Mouse (Mus musculus): Measurements from ENCODE around the gene Rabepk. TPM values are rescaled to one million over a fixed set of nuclear protein-coding genes. Genes with fewer than 3 reads are reported as not detected.
"Not testable (repeated sequence)": the region's sequence is repeated elsewhere in the genome, so short reads cannot be mapped to it uniquely, and the experiment has no call there.

The Rabepk gene
- polyA plus RNA-seq, 1 experiment from 2014 or later: 28.8 TPM

DNA sequence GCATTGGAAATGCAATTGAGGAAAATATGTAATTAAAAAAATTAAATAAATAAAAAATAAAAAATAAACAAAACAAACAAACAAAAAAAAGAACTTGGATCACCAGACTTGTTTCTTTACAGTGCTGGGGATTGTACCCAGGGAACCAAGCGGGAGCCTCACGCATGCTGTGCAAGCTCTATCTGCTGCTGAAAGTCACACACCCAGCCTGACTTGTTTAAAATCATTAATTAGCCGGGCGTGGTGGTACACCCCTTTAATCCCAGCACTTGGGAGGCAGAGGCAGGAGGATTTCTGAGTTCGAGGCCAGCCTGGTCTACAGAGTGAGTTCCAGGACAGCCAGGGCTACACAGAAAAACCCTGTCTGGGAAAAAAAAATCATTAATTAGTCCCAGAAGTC is 38.4 kb downstream of the Rabepk start:
- not testable (repeated sequence) for H3K4me1 ChIP-seq (ENCODE audit: control insufficient read depth, insufficient read depth, low read length); DNase-seq (ENCODE audit: low spot score, missing footprints); H3K9me3 ChIP-seq (ENCODE audit: control insufficient read depth, low read length); H3K27ac ChIP-seq (ENCODE audit: low read depth, low read length); H3K36me3 ChIP-seq (ENCODE audit: control insufficient read depth, insufficient read depth, low read length); H3K4me3 ChIP-seq (ENCODE audit: low read depth, low read length); H3K4me2 ChIP-seq; ATAC-seq (ENCODE audit: low FRiP score); H3K9ac ChIP-seq (ENCODE audit: low read length); H3K27me3 ChIP-seq (ENCODE audit: control insufficient read depth, insufficient read depth, low read length)
- WGBS: 87% methylated on average over 5 of the region's 5 CpGs

DNA sequence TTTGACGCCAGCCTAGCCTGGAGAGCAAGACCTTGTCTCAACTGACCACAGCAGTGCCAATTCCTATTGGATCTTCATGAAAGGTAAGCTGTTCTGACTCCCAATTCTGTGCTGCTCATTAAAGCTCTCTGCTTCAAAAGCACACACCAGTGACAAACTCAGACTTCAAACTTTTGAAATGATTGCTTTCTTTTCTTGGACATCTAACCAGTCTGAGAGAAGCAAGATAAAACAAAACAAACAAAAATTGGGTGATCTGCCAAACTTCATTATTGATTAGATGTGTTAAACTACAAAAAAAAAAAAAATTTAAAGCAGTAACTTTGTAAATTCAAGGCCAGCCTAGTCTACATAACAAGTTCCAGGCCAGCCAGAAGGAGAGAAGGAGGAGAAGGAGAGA is 42.4 kb downstream of the Rabepk start:
- ATAC-seq (ENCODE audit: low FRiP score) (no peak), DNase-seq (ENCODE audit: low spot score, missing footprints) (no peak)
- Histone ChIP-seq H3K36me3 (ENCODE audit: control insufficient read depth, insufficient read depth, low read length) (no peaks in the 10 kb centered on the region), H3K4me2 (no peak overlapping the region), H3K4me3 (ENCODE audit: low read depth, low read length) (no peak overlapping the region), H3K9ac (ENCODE audit: low read length) (no peak overlapping the region), H3K4me1 (ENCODE audit: control insufficient read depth, insufficient read depth, low read length) (peaks cover 6% of the 10 kb centered on the region; the same call in 1 of the 2 replicates), H3K9me3 (ENCODE audit: control insufficient read depth, low read length) (no peaks in the 10 kb centered on the region), H3K27ac (ENCODE audit: low read depth, low read length) (no peak overlapping the region), H3K27me3 (ENCODE audit: control insufficient read depth, insufficient read depth, low read length) (no peaks in the 10 kb centered on the region)
- 73% methylated on average over 1 of the region's 1 CpGs for WGBS

DNA sequence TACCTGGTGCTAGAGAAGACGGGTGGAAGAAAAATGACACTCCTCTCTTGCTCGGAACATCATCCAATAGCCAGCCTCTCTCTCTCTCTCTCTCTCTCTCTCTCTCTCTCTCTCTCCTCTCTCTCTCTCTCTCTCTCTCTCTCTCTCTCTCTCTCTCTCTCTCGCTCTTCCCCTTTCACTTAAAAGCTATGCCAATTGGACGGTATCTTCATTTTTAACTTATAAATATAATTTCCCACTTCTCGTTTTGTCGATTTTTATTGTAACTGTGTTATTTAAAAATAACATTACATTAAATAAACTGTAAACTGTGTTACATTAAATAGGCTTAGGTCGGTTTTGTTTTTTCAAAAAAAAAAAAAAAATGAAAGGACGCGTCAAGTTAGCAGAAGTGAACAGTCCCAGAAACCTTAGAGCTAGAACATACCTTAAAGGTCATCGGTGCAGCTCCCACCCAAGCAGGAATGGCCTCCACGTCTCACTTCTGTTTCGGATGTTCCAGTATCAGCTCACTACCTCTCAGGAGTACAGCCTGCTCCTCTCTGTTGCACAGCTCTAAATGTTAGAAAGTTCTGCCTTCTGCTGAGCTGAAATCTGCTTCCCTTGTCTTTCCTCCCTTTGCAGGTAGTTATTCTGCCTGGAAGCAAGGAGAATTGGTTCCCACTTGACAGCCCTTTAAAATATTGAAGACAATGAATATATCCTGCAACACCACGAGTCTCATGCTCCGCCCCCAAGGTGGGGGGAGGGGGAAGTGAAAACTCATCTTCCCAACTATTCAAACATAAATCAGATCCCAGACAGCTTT is 45.0 kb downstream of the Rabepk start, which contains the start of gene Gapvd1:
TSS of gene Gapvd1 (minus strand) at position 682 of the 808 bp plus-strand sequence.
- WGBS: 1% methylated on average over 13 of the region's 14 CpGs
- no peaks in the 10 kb centered on the region for H3K36me3 ChIP-seq (ENCODE audit: control insufficient read depth, insufficient read depth, low read length)
- ATAC-seq (ENCODE audit: low FRiP score): peak; percentile 47; the same call in 1 of the 2 replicates

DNA sequence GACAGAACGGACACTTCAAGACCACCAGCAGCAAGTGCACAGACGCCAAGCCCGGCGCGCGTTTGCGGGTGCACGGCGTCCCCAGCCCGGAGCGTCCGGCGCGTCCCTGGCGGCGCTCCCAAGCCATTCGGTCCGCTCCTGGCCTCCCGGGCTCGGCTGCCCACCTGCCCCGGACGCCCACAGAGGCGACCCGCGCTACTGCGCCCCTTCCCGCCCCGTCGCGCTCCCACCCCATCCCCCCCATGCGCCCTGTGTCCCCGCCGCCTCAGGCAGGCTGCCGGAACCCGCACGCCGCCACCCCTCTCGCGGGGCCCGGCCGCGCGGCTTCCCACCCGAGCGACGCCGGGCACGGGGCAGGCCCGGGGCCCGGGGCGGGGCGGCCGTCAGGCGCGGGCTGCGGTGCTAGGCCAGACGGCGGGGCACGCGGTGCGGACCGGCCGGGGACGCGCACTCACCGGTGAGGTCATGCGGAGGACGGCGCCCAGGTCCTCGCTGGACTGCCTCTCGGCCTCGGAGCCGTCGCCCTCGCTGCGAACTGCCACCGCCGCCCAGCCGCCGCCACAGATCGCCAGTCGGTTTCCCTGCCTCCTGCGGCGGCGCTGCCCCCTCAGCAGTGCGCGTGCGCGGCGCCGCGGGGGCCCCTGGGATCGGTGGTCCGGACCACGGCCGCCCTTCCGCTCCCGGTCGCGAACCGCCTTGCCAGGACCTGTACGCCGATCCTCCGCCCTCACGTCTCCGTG is 45.7 kb downstream of the Rabepk start:
- H3K27me3 ChIP-seq (ENCODE audit: control insufficient read depth, insufficient read depth, low read length): no peaks in the 10 kb centered on the region
- H3K9ac ChIP-seq (ENCODE audit: low read length): peak overlapping the region; percentile 82
- H3K27ac ChIP-seq (ENCODE audit: low read depth, low read length): peak overlapping the region; percentile 82
- ATAC-seq (ENCODE audit: low FRiP score) (peak; percentile 95), DNase-seq (ENCODE audit: low spot score, missing footprints) (peak; percentile 99)
- H3K9me3 ChIP-seq (ENCODE audit: control insufficient read depth, low read length): no peaks in the 10 kb centered on the region
- H3K4me1 ChIP-seq (ENCODE audit: control insufficient read depth, insufficient read depth, low read length): peaks cover 6% of the 10 kb centered on the region; the same call in 1 of the 2 replicates
- H3K4me3 ChIP-seq (ENCODE audit: low read depth, low read length): peak overlapping the region; percentile 97
- peak overlapping the region; percentile 69 for H3K4me2 ChIP-seq
- H3K36me3 ChIP-seq (ENCODE audit: control insufficient read depth, insufficient read depth, low read length): no peaks in the 10 kb centered on the region
- WGBS: under 1% methylated on average over 83 of the region's 106 CpGs

More for the DNA sequence above, 45.0 kb downstream of the Rabepk start, which contains the start of gene Gapvd1:
- Histone ChIP-seq H3K9ac (ENCODE audit: low read length) (peak within 1 kb of the TSS; percentile 82), H3K9me3 (ENCODE audit: control insufficient read depth, low read length) (no peaks in the 10 kb centered on the region), H3K4me2 (peak within 1 kb of the TSS; percentile 69), H3K4me1 (ENCODE audit: control insufficient read depth, insufficient read depth, low read length) (peaks cover 6% of the 10 kb centered on the region; the same call in 1 of the 2 replicates), H3K27ac (ENCODE audit: low read depth, low read length) (peak within 1 kb of the TSS; percentile 82), H3K27me3 (ENCODE audit: control insufficient read depth, insufficient read depth, low read length) (no peaks in the 10 kb centered on the region), H3K4me3 (ENCODE audit: low read depth, low read length) (peak within 1 kb of the TSS; percentile 97)
- DNase-seq (ENCODE audit: low spot score, missing footprints): peak; percentile 89

DNA sequence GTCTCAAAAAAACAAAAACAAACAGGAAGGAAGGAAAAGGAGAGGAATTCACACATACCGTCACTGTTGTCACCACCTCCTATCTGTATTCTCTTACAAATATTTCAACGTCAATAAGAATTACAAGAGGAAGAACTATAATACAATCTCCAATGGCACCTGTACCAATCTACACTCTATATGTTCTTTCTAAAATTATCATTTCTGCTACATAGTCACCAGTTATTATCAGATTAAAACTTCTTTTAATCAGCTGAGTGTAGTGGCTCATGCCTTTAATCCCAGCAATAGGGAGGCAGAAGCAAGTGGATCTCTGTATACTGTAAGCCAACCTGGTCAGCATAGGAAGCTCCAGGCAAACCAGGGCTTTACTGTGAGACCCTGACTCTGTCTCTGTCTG is 49.5 kb downstream of the Rabepk start:
- DNase-seq (ENCODE audit: low spot score, missing footprints): no peak
- H3K4me2 ChIP-seq: no peak overlapping the region
- H3K4me1 ChIP-seq (ENCODE audit: control insufficient read depth, insufficient read depth, low read length): peaks cover 5% of the 10 kb centered on the region; the same call in 1 of the 2 replicates
- no peaks in the 10 kb centered on the region for H3K27me3 ChIP-seq (ENCODE audit: control insufficient read depth, insufficient read depth, low read length)
- H3K36me3 ChIP-seq (ENCODE audit: control insufficient read depth, insufficient read depth, low read length): 0 out of 2 replicates have a peak, but pooled peaks cover 2% of the 10 kb centered on the region
- no peak for ATAC-seq (ENCODE audit: low FRiP score)
- H3K4me3 ChIP-seq (ENCODE audit: low read depth, low read length): no peak overlapping the region
- no peaks in the 10 kb centered on the region for H3K9me3 ChIP-seq (ENCODE audit: control insufficient read depth, low read length)
- H3K9ac ChIP-seq (ENCODE audit: low read length): no peak overlapping the region
- WGBS: 94% methylated on average over 2 of the region's 2 CpGs
- no peak overlapping the region for H3K27ac ChIP-seq (ENCODE audit: low read depth, low read length)

DNA sequence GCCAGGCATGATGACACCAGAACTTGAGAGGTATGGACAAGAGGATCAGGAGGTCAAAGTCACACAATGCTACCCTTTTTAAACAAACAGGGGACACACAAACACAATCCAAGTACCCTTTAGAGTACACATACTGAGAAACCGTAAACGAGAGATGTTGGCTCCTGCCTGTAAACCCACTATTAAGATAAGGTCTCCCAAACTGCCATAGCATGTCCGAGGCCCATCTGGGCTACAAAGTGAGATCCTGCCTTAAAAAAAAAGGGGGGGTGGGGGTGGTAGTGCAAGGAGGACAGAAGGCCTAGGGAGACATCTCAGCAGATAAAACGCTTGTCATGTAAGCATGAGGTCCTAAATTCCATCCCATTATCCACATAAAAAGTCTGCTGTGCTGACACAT is 51.2 kb downstream of the Rabepk start:
- Histone ChIP-seq H3K9me3 (ENCODE audit: control insufficient read depth, low read length) (no peaks in the 10 kb centered on the region), H3K27ac (ENCODE audit: low read depth, low read length) (no peak overlapping the region), H3K4me3 (ENCODE audit: low read depth, low read length) (no peak overlapping the region), H3K4me1 (ENCODE audit: control insufficient read depth, insufficient read depth, low read length) (peaks cover 3% of the 10 kb centered on the region; the same call in 1 of the 2 replicates), H3K9ac (ENCODE audit: low read length) (no peak overlapping the region), H3K36me3 (ENCODE audit: control insufficient read depth, insufficient read depth, low read length) (0 out of 2 replicates have a peak, but pooled peaks cover 2% of the 10 kb centered on the region), H3K4me2 (no peak overlapping the region), H3K27me3 (ENCODE audit: control insufficient read depth, insufficient read depth, low read length) (no peaks in the 10 kb centered on the region)
- ATAC-seq (ENCODE audit: low FRiP score) (no peak), DNase-seq (ENCODE audit: low spot score, missing footprints) (no peak)
- WGBS: 95% methylated on average over 4 of the region's 4 CpGs

DNA sequence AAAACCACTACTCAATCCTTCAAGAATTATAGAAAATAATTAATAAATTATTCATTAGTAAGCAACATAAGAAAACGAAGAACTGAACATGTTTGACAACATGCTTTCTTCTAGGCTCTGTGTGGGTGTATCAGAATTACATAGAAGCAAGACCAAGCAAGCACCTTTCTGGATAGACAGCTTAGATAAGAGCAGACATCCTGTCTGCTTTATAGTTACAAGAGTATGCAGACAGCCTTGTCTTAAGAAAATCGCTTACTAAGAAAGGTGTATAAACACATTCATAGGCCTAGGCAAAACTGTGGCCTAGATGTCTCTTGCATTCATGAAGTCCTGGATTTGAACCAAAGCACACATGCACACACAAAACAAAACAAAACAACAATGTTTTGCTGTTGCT is 54.0 kb downstream of the Rabepk start:
- H3K27me3 ChIP-seq (ENCODE audit: control insufficient read depth, insufficient read depth, low read length): no peaks in the 10 kb centered on the region
- DNase-seq (ENCODE audit: low spot score, missing footprints) (no peak), ATAC-seq (ENCODE audit: low FRiP score) (no peak)
- H3K9ac ChIP-seq (ENCODE audit: low read length): no peak overlapping the region
- H3K27ac ChIP-seq (ENCODE audit: low read depth, low read length): no peak overlapping the region
- H3K4me1 ChIP-seq (ENCODE audit: control insufficient read depth, insufficient read depth, low read length): no peaks in the 10 kb centered on the region
- no peak overlapping the region for H3K4me3 ChIP-seq (ENCODE audit: low read depth, low read length)
- 0 out of 2 replicates have a peak, but pooled peaks cover 2% of the 10 kb centered on the region for H3K36me3 ChIP-seq (ENCODE audit: control insufficient read depth, insufficient read depth, low read length)
- WGBS: 97% methylated on average over 2 of the region's 2 CpGs
- H3K9me3 ChIP-seq (ENCODE audit: control insufficient read depth, low read length): no peaks in the 10 kb centered on the region
- H3K4me2 ChIP-seq: no peak overlapping the region

DNA sequence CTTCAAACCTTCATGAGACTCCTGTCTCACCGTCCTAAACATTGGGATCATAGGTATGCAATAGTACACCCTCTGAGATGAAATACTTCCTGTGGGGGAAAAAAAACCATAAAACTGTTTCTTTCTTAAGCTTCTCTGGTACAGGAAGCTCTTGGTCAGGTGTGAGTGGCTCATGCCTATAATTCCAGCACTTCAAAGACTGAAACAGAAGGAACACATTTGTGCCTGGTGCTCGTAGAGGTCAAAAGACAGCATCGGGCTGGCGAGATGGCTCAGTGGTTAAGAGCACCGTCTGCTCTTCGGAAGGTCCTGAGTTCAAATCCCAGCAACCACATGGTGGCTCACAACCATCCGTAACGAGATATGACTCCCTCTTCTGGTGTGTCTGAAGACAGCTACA is 55.2 kb downstream of the Rabepk start:
- Histone ChIP-seq H3K4me1 (ENCODE audit: control insufficient read depth, insufficient read depth, low read length) (no peaks in the 10 kb centered on the region), H3K36me3 (ENCODE audit: control insufficient read depth, insufficient read depth, low read length) (0 out of 2 replicates have a peak, but pooled peaks cover 2% of the 10 kb centered on the region), H3K27me3 (ENCODE audit: control insufficient read depth, insufficient read depth, low read length) (no peaks in the 10 kb centered on the region), H3K4me2 (no peak overlapping the region), H3K9ac (ENCODE audit: low read length) (no peak overlapping the region), H3K27ac (ENCODE audit: low read depth, low read length) (no peak overlapping the region), H3K4me3 (ENCODE audit: low read depth, low read length) (no peak overlapping the region), H3K9me3 (ENCODE audit: control insufficient read depth, low read length) (no peaks in the 10 kb centered on the region)
- no peak for ATAC-seq (ENCODE audit: low FRiP score)
- WGBS: 96% methylated on average over 8 of the region's 8 CpGs
- DNase-seq (ENCODE audit: low spot score, missing footprints): no peak

DNA sequence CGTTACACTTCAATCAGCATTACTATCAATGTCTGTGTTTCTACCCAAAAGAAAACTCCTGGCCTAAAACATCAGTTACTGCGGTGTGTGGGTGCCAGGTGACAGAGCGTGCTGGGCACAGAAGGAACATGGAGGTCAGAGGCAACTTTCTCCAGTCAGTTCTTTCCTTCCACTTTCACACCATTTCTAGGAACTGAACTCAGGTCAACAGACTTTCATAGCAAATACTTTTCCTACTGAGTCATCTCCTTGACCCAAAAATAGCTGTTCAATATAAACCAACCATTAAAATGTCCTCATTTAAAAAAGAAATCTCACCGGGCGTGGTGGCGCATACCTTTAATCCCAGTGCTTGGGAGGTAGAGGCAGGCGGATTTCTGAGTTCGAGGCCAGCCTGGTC is 57.0 kb downstream of the Rabepk start:
- no peak overlapping the region for H3K4me3 ChIP-seq (ENCODE audit: low read depth, low read length)
- 97% methylated on average over 8 of the region's 8 CpGs for WGBS
- H3K27me3 ChIP-seq (ENCODE audit: control insufficient read depth, insufficient read depth, low read length): no peaks in the 10 kb centered on the region
- no peak overlapping the region for H3K4me2 ChIP-seq
- ATAC-seq (ENCODE audit: low FRiP score) (no peak), DNase-seq (ENCODE audit: low spot score, missing footprints) (no peak)
- no peaks in the 10 kb centered on the region for H3K9me3 ChIP-seq (ENCODE audit: control insufficient read depth, low read length)
- no peaks in the 10 kb centered on the region for H3K4me1 ChIP-seq (ENCODE audit: control insufficient read depth, insufficient read depth, low read length)
- H3K36me3 ChIP-seq (ENCODE audit: control insufficient read depth, insufficient read depth, low read length): 0 out of 2 replicates have a peak, but pooled peaks cover 2% of the 10 kb centered on the region
- no peak overlapping the region for H3K27ac ChIP-seq (ENCODE audit: low read depth, low read length)
- H3K9ac ChIP-seq (ENCODE audit: low read length): no peak overlapping the region

All from midbrain, embryonic 11.5 days (tissue).